Mouse (Mus musculus): ENCODE results near the gene Ank. TPM values are rescaled to one million over a fixed set of nuclear protein-coding genes. Genes with fewer than 3 reads are reported as not detected.

Ank gene
- total and polyA plus RNA-seq, 2 experiments from 2014 or later: 15.8 to 28.4 TPM

DNA sequence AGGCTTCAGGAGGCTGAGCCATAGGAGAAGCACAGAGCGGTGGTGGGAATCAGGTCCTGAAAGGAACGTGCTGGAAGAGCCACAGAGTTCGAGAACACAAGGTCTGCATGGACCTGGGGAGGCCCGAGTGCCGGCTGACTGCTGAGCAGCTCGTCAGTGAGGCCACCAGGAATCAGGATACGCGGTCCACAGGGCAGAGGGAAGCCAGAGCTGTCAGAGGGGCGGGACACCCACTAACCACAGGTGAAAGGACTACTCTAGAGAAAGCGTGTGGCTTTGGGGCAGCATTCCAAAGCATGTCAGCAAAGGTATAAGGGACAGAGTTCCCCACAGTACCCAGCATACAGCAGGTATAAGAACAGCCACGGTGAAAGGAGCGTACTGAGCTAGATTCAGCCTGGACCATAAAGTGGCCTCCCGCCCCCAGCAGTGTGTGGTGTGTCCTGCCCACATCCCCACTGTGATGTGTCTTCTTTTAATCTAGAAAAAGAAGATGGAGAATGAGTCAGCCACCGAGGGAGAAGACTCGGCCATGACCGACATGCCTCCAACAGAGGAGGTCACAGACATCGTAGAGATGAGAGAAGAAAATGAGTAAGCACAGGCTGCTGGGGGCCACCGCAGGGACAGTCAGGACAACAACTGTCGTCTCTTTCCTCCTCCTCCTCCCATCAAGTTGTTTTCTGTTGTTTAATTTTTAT, 126.3 kb downstream of the Ank start:
- no peak overlapping the region for H3K27ac ChIP-seq (ENCODE audit: low read depth, low read length)
- DNase-seq (ENCODE audit: low spot score) (no peak), ATAC-seq (ENCODE audit: low FRiP score) (no peak)
- 91% methylated on average over 19 of the region's 19 CpGs for WGBS
- TF ChIP-seq CTCF (IDR thresholded peaks at IDR 0.05): no peak
- H3K4me2 ChIP-seq (ENCODE audit: low read depth, low read length, poor library complexity, severe bottlenecking): no peak overlapping the region
- H3K4me1 ChIP-seq (ENCODE audit: insufficient read depth, low read length): no peaks in the 10 kb centered on the region
- no peak overlapping the region for H3K4me3 ChIP-seq (ENCODE audit: low read depth, low read length)
- no peaks in the 10 kb centered on the region for H3K27me3 ChIP-seq (ENCODE audit: insufficient read depth, low read length)
- H3K36me3 ChIP-seq (ENCODE audit: insufficient read depth, low read length): peaks cover 24% of the 10 kb centered on the region; the same call in 1 of the 2 replicates
- no peak overlapping the region for H3K9ac ChIP-seq (replicated peaks; ENCODE audit: low read length, poor library complexity, severe bottlenecking)
- H3K9me3 ChIP-seq (ENCODE audit: low read length): no peaks in the 10 kb centered on the region

DNA sequence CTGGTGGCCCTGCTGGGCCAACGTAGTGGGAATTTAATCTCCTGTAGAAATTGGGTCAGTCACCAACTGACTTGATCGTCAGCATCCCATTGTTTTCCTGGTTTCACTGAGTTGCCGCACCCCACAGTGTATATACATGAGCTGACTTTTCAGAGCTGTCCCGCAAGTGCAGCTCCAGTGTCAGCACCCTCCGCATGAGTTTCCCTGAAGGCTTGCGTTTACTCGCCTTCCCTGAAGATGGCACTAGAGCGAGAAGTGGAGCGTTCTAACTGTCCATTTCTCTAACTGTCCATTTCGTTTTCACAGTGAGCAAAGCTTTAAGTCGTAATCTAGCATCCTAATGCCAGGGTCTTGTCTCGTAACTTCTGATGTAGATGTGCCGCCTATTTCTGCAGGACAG, 127.2 kb downstream of the Ank start:
- no peak for DNase-seq (ENCODE audit: low spot score)
- no peaks in the 10 kb centered on the region for H3K9me3 ChIP-seq (ENCODE audit: low read length)
- 70% methylated on average over 13 of the region's 13 CpGs for WGBS
- no peak for ATAC-seq (ENCODE audit: low FRiP score)
- no peak overlapping the region for H3K4me3 ChIP-seq (ENCODE audit: low read depth, low read length)
- peaks cover 24% of the 10 kb centered on the region; the same call in 1 of the 2 replicates for H3K36me3 ChIP-seq (ENCODE audit: insufficient read depth, low read length)
- no peaks in the 10 kb centered on the region for H3K27me3 ChIP-seq (ENCODE audit: insufficient read depth, low read length)
- no peaks in the 10 kb centered on the region for H3K4me1 ChIP-seq (ENCODE audit: insufficient read depth, low read length)
- H3K9ac ChIP-seq (replicated peaks; ENCODE audit: low read length, poor library complexity, severe bottlenecking): no peak overlapping the region
- H3K27ac ChIP-seq (ENCODE audit: low read depth, low read length): no peak overlapping the region
- peak; percentile 51 for TF ChIP-seq CTCF (IDR thresholded peaks at IDR 0.05)
- no peak overlapping the region for H3K4me2 ChIP-seq (ENCODE audit: low read depth, low read length, poor library complexity, severe bottlenecking)

DNA sequence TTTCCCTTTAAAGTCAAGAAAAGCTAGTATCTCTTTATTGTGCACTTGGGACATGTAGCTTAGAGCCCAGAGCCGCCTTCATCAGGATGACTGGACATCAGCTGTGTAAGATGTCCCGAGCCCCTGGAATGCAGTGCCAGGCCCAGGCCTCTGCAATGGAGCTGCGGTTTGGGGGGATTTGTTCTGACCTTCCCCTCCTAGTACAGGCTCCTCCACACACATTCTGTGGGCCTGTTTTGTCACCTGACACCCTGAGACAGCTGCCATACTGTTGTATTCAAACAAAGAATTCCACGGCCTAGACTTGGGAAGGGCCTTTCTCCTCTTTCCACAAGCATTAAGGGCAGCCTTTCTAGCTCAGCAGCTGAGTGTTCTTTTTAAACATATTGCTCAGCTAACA, 128.5 kb downstream of the Ank start:
- Histone ChIP-seq H3K4me1 (ENCODE audit: insufficient read depth, low read length) (no peaks in the 10 kb centered on the region), H3K9ac (replicated peaks; ENCODE audit: low read length, poor library complexity, severe bottlenecking) (no peak overlapping the region), H3K27me3 (ENCODE audit: insufficient read depth, low read length) (no peaks in the 10 kb centered on the region), H3K27ac (ENCODE audit: low read depth, low read length) (peak overlapping the region; percentile 47; the same call in 1 of the 2 replicates), H3K36me3 (ENCODE audit: insufficient read depth, low read length) (peaks cover 22% of the 10 kb centered on the region; the same call in 1 of the 2 replicates), H3K4me2 (ENCODE audit: low read depth, low read length, poor library complexity, severe bottlenecking) (no peak overlapping the region), H3K9me3 (ENCODE audit: low read length) (no peaks in the 10 kb centered on the region), H3K4me3 (ENCODE audit: low read depth, low read length) (no peak overlapping the region)
- TF ChIP-seq CTCF (IDR thresholded peaks at IDR 0.05): no peak
- WGBS: 33% methylated on average over 4 of the region's 4 CpGs
- DNase-seq (ENCODE audit: low spot score): no peak
- ATAC-seq (ENCODE audit: low FRiP score): no peak

DNA sequence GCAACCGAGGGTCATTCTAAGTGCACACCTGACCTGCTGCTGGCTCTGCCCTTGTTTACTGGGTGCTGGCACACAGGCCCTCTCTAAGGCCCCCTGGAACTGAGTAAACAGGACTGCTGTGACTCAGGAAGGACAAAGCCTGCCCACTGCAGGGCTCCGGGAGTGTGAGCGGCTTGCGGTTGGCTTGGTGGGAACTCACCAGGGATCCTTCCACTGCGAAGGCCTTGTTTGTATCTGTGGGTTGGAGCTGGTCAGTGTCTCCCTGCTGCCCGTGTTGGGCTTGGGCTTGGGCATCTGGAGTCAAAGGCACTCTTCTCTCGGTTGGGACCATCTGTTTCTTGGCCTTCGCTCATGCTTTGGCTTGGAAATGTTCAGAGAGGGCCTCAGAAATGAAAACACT, 129.1 kb downstream of the Ank start:
- peak overlapping the region; percentile 47; the same call in 1 of the 2 replicates for H3K27ac ChIP-seq (ENCODE audit: low read depth, low read length)
- 52% methylated on average over 8 of the region's 8 CpGs for WGBS
- no peaks in the 10 kb centered on the region for H3K27me3 ChIP-seq (ENCODE audit: insufficient read depth, low read length)
- no peaks in the 10 kb centered on the region for H3K4me1 ChIP-seq (ENCODE audit: insufficient read depth, low read length)
- H3K36me3 ChIP-seq (ENCODE audit: insufficient read depth, low read length): peaks cover 22% of the 10 kb centered on the region; the same call in 1 of the 2 replicates
- no peaks in the 10 kb centered on the region for H3K9me3 ChIP-seq (ENCODE audit: low read length)
- no peak for DNase-seq (ENCODE audit: low spot score)
- no peak for TF ChIP-seq CTCF (IDR thresholded peaks at IDR 0.05)
- no peak for ATAC-seq (ENCODE audit: low FRiP score)
- H3K9ac ChIP-seq (replicated peaks; ENCODE audit: low read length, poor library complexity, severe bottlenecking): no peak overlapping the region
- H3K4me2 ChIP-seq (ENCODE audit: low read depth, low read length, poor library complexity, severe bottlenecking): no peak overlapping the region
- H3K4me3 ChIP-seq (ENCODE audit: low read depth, low read length): no peak overlapping the region

DNA sequence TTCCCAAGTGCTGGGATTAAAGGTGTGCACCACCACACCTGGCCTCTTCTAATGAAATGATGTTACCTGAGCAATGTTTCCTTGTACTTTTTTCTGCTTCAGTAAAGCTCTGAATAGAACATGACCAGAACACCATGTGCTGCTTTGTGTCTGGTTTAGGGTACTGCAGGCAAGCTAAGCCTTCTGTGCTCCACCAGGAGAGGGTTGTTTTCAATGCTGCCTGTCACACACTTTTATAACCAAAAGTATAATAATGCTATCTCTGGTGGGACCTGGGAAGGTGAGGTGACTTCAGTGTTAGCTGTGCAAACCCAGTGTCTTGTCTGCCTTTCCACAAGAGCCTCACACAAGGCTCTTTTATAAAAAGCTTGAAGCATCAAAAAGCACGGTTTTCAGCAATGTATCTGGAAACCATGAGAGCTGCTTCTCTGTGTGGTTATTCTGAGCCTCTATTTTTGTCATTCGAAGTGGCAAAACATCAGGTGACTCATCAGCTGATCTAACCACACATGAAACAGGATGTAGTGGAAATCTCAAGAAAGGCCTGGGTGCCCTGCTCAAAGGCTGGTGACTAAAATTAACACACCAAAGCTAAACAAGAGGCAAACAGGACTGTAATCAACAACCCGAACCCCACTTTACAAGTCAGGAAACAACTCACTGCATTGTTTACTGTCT, 130.1 kb downstream of the Ank start:
- Histone ChIP-seq H3K9me3 (ENCODE audit: low read length) (no peaks in the 10 kb centered on the region), H3K4me1 (ENCODE audit: insufficient read depth, low read length) (no peaks in the 10 kb centered on the region), H3K27me3 (ENCODE audit: insufficient read depth, low read length) (no peaks in the 10 kb centered on the region), H3K9ac (replicated peaks; ENCODE audit: low read length, poor library complexity, severe bottlenecking) (no peak overlapping the region), H3K27ac (ENCODE audit: low read depth, low read length) (peak overlapping the region; percentile 47), H3K4me2 (ENCODE audit: low read depth, low read length, poor library complexity, severe bottlenecking) (no peak overlapping the region), H3K4me3 (ENCODE audit: low read depth, low read length) (no peak overlapping the region), H3K36me3 (ENCODE audit: insufficient read depth, low read length) (peaks cover 20% of the 10 kb centered on the region; the same call in 1 of the 2 replicates)
- WGBS: 76% methylated on average over 3 of the region's 3 CpGs
- peak; percentile 43; the same call in 1 of the 2 replicates for ATAC-seq (ENCODE audit: low FRiP score)
- peak; percentile 51 for TF ChIP-seq CTCF (IDR thresholded peaks at IDR 0.05)
- DNase-seq (ENCODE audit: low spot score): no peak

DNA sequence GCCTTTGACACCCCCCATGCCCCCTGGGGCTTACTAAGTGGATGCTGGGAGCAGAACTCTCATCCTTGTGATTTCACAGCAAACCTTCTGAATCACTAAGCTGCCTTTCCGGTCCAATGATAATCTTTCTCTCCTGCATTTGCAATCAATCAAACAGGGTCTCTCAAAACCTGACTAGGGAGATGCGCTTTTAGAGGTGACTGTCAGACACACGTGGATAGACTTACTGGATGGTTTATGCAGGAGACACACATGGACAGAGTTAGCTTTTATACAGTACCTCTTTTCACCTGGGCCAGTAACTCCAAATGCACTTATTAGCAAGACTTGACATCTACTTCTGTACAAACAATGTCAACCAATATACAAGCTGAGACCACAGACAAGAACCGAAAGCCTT, 131.0 kb downstream of the Ank start:
- 75% methylated on average over 4 of the region's 4 CpGs for WGBS
- Histone ChIP-seq H3K4me3 (ENCODE audit: low read depth, low read length) (no peak overlapping the region), H3K9ac (replicated peaks; ENCODE audit: low read length, poor library complexity, severe bottlenecking) (no peak overlapping the region), H3K27me3 (ENCODE audit: insufficient read depth, low read length) (no peaks in the 10 kb centered on the region), H3K36me3 (ENCODE audit: insufficient read depth, low read length) (peaks cover 14% of the 10 kb centered on the region; the same call in 1 of the 2 replicates), H3K9me3 (ENCODE audit: low read length) (no peaks in the 10 kb centered on the region), H3K4me1 (ENCODE audit: insufficient read depth, low read length) (no peaks in the 10 kb centered on the region), H3K4me2 (ENCODE audit: low read depth, low read length, poor library complexity, severe bottlenecking) (no peak overlapping the region), H3K27ac (ENCODE audit: low read depth, low read length) (no peak overlapping the region)
- DNase-seq (ENCODE audit: low spot score): no peak
- no peak for TF ChIP-seq CTCF (IDR thresholded peaks at IDR 0.05)
- no peak for ATAC-seq (ENCODE audit: low FRiP score)
